Mouse (Mus musculus): ENCODE measurements around the gene Phf21a. TPM values are rescaled to one million over a fixed set of nuclear protein-coding genes. Genes with fewer than 3 reads are reported as not detected.

Gene Phf21a
- polyA plus RNA-seq, 1 experiment from 2014 or later: 37.6 TPM

DNA sequence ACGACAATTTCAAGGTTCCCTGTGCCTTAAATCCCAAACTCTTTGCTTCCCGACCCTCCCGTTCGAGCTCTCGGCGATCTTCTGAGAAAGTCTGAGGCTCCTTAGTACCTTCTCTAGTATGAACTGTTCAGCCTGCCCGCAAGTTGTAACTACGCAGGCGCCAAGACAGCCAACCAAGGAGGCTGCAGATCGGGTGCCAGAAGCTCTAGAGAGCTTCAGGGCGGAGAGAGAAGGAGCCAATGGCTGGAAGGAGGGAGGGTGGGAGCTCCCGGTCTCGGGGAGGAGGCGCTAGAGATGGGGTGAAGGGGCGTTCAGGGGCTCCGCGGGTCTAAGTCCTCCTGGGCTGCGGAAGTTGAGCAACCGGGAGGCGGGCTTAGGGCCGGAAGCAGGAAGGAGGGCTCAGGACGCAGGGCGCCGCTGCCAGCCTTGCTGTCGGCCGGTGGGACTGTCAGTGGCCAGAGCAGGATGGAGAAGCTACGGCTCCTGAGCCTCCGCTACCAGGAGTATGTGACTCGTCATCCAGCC is 282.2 kb downstream of the Phf21a start:
- 0% methylated on average over 29 of the region's 29 CpGs for WGBS
- H3K4me3 ChIP-seq (replicated peaks): peak overlapping the region; percentile 81
- H3K4me1 ChIP-seq: peaks cover 49% of the 10 kb centered on the region
- H3K36me3 ChIP-seq: peaks cover 30% of the 10 kb centered on the region
- H3K9me3 ChIP-seq (replicated peaks): no peaks in the 10 kb centered on the region
- peaks cover 21% of the 10 kb centered on the region for H3K27me3 ChIP-seq
- peak overlapping the region; percentile 90 for H3K4me2 ChIP-seq (replicated peaks)
- ATAC-seq (ENCODE audit: insufficient number of reproducible peaks, low FRiP score, low TSS enrichment, low read depth): peak; percentile 95
- peak overlapping the region; percentile 96 for H3K27ac ChIP-seq (replicated peaks)
- peak overlapping the region; percentile 70 for H3K9ac ChIP-seq

DNA sequence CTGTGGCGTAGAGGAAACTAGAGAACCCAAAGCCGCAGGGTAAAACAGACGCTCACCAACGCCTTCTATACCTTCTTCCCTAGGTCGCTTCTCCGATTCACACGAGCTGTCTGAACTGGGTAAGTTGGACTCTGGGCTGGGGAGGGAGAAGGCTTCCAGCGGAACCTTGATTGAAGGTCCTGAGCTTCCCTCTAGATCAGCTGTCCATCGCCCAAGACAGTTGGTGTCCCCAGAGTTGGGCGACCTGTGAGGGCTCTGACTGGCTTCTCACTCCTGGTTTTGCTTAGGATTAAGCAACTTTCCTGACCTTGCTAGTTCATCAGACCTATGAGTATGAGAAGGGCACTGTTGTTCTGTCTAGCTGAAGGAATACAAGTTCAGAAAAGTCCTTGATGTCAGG is 282.9 kb downstream of the Phf21a start:
- peaks cover 43% of the 10 kb centered on the region for H3K4me1 ChIP-seq
- peak overlapping the region; percentile 81 for H3K4me3 ChIP-seq (replicated peaks)
- H3K9ac ChIP-seq: peak overlapping the region; percentile 70
- peak overlapping the region; percentile 96; the same call in 1 of the 2 replicates for H3K27ac ChIP-seq (replicated peaks)
- 7% methylated on average over 10 of the region's 10 CpGs for WGBS
- H3K36me3 ChIP-seq: peaks cover 36% of the 10 kb centered on the region
- peak overlapping the region; percentile 90 for H3K4me2 ChIP-seq (replicated peaks)
- H3K27me3 ChIP-seq: peaks cover 14% of the 10 kb centered on the region
- ATAC-seq (ENCODE audit: insufficient number of reproducible peaks, low FRiP score, low TSS enrichment, low read depth): no peak
- H3K9me3 ChIP-seq (replicated peaks): no peaks in the 10 kb centered on the region

DNA sequence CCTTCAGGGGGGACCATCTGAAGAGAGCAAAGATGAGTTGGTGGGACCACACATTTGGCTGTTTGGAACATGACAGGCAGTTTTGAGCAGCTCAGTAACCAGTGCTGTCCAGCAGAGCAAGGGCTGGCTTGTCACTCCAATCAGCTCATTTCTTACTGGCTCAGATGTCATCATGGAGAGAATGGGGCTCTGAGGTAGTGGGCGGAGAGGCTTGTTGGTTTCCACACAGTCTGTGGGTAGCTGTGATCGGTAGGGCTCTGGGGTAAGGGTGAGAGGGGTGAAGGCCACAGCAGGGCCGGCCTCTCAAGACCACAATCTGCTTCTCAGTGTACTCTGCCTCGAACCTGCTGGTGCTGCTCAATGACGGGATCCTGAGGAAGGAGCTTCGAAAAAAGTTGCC is 283.4 kb downstream of the Phf21a start:
- Histone ChIP-seq H3K4me3 (replicated peaks) (peak overlapping the region; percentile 81), H3K4me1 (peaks cover 38% of the 10 kb centered on the region), H3K9me3 (replicated peaks) (no peaks in the 10 kb centered on the region), H3K4me2 (replicated peaks) (peak overlapping the region; percentile 90), H3K27ac (replicated peaks) (no peak overlapping the region), H3K27me3 (peaks cover 9% of the 10 kb centered on the region), H3K9ac (no peak overlapping the region), H3K36me3 (peaks cover 39% of the 10 kb centered on the region)
- 83% methylated on average over 6 of the region's 6 CpGs for WGBS
- no peak for ATAC-seq (ENCODE audit: insufficient number of reproducible peaks, low FRiP score, low TSS enrichment, low read depth)

DNA sequence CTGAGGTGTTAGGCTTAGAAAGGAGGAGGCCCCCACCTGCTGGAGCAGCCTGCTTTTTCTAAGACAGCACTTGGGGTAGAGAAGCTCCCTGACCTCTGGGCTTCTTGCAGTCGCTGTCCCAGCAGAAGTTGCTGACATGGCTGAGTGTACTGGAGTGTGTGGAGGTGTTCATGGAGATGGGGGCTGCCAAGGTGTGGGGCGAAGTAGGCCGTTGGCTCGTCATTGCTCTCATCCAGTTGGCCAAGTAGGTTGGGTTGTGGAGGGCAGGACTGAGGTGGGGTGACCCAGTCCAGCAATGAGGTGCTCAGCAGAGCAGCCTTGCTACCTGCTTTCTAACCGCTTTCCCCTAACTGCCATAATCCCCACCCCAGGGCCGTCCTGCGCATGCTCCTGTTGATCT is 284.4 kb downstream of the Phf21a start:
- H3K27ac ChIP-seq (replicated peaks): no peak overlapping the region
- H3K27me3 ChIP-seq: 0 out of 2 replicates have a peak, but pooled peaks cover under 1% of the 10 kb centered on the region
- no peak overlapping the region for H3K4me2 ChIP-seq (replicated peaks)
- H3K36me3 ChIP-seq: peaks cover 49% of the 10 kb centered on the region
- peaks cover 29% of the 10 kb centered on the region for H3K4me1 ChIP-seq
- no peak overlapping the region for H3K9ac ChIP-seq
- WGBS: 87% methylated on average over 7 of the region's 7 CpGs
- ATAC-seq (ENCODE audit: insufficient number of reproducible peaks, low FRiP score, low TSS enrichment, low read depth): no peak
- no peaks in the 10 kb centered on the region for H3K9me3 ChIP-seq (replicated peaks)
- no peak overlapping the region for H3K4me3 ChIP-seq (replicated peaks)

DNA sequence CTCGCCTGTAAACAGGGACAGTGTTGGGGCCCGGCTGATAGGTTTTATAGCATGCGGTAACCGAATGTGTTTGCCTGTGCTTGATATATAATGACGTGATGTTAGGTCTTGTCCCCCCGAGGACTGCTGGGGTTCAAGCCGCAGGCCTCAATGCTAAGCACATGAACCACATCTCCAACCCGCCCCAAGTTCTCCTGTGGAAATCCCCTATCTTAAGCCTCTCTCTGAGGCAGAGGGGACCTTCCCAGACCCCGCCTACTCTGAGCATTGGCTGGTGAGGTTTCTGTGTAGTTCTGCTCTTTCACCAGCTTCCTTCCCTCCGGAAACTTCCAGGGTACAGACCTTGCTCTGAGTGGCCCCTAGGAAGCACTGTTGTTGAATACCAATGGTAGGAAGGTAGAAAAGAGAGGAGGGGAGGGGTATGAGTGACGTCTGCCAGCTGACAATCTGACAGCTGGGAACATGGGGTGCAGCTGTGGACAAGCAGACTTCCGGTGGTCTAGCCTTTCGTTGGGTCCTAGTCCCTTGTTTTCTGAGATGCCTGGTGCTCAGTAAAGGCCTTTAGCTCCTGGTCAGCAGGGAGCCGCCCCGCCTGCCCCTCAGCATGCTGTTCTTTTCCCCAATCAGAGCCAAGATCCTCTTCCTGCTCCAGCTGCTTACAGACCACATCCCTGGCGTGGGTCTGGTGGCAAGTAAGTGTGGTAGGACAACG is 287.0 kb downstream of the Phf21a start:
- H3K4me1 ChIP-seq: peaks cover 10% of the 10 kb centered on the region
- H3K4me3 ChIP-seq (replicated peaks): no peak overlapping the region
- H3K27ac ChIP-seq (replicated peaks): no peak overlapping the region
- H3K36me3 ChIP-seq: peaks cover 74% of the 10 kb centered on the region
- no peak overlapping the region for H3K9ac ChIP-seq
- no peaks in the 10 kb centered on the region for H3K9me3 ChIP-seq (replicated peaks)
- H3K27me3 ChIP-seq: no peaks in the 10 kb centered on the region
- no peak overlapping the region for H3K4me2 ChIP-seq (replicated peaks)
- ATAC-seq (ENCODE audit: insufficient number of reproducible peaks, low FRiP score, low TSS enrichment, low read depth): no peak
- WGBS: 71% methylated on average over 17 of the region's 17 CpGs

DNA sequence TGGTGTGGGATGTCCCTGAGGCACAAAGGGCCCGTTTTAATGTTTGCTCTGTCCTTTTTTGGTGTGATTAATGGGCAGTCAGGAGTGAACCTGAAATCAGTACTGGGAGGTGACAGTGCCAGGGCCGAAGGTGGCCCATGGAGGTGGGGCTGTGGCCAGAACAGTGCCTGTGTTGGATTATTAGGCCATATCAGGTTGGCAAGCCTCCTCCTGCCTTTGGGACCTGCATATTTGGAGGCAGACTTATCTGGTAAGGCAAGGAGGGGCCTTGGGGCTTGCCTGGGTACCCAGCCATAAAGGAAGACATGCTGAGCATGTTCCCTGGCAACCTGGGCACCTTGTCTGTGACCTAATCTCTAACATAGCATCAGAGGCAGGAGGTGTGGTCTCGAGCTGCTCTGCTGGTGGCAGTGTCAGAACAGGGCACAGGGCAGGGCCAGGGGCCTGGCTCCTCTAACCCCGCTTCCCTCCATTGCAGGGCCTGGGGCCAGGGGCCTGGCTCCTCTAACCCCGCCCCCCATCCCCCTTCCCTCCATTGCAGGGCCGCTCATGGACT is 287.7 kb downstream of the Phf21a start:
- ATAC-seq (ENCODE audit: insufficient number of reproducible peaks, low FRiP score, low TSS enrichment, low read depth): peak; percentile 8; the same call in 1 of the 2 replicates
- Histone ChIP-seq H3K27ac (replicated peaks) (no peak overlapping the region; the same call in 1 of the 2 replicates), H3K9ac (no peak overlapping the region), H3K4me2 (replicated peaks) (no peak overlapping the region), H3K4me1 (peaks cover 10% of the 10 kb centered on the region), H3K9me3 (replicated peaks) (no peaks in the 10 kb centered on the region), H3K27me3 (no peaks in the 10 kb centered on the region), H3K4me3 (replicated peaks) (no peak overlapping the region), H3K36me3 (peaks cover 81% of the 10 kb centered on the region)
- WGBS: 75% methylated on average over 6 of the region's 6 CpGs

DNA sequence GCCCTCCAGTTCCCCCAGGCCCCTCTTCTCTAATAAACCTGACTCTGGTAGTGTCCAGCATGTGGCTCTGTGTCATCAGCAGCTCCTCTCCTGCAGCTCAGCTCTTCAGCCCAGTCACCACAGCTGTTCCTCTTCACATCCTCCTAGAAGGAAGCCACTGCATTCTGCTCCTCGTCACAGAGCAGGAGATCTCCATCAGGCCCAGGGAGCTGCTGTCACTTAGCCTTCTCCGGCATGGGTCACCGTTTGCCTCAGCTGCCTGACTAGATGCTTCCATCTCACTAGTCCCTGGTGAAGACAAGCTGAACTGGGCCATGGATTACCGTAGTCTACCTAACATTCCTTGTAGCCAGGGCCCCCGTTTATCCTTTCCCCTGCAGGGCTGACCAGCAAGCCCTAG is 288.2 kb downstream of the Phf21a start:
- H3K36me3 ChIP-seq: peaks cover 87% of the 10 kb centered on the region
- no peak overlapping the region for H3K27ac ChIP-seq (replicated peaks)
- H3K4me1 ChIP-seq: peaks cover 4% of the 10 kb centered on the region
- H3K9ac ChIP-seq: no peak overlapping the region
- H3K9me3 ChIP-seq (replicated peaks): no peaks in the 10 kb centered on the region
- no peak overlapping the region for H3K4me2 ChIP-seq (replicated peaks)
- no peak for ATAC-seq (ENCODE audit: insufficient number of reproducible peaks, low FRiP score, low TSS enrichment, low read depth)
- H3K4me3 ChIP-seq (replicated peaks): no peak overlapping the region
- H3K27me3 ChIP-seq: no peaks in the 10 kb centered on the region
- WGBS: 81% methylated on average over 5 of the region's 5 CpGs

DNA sequence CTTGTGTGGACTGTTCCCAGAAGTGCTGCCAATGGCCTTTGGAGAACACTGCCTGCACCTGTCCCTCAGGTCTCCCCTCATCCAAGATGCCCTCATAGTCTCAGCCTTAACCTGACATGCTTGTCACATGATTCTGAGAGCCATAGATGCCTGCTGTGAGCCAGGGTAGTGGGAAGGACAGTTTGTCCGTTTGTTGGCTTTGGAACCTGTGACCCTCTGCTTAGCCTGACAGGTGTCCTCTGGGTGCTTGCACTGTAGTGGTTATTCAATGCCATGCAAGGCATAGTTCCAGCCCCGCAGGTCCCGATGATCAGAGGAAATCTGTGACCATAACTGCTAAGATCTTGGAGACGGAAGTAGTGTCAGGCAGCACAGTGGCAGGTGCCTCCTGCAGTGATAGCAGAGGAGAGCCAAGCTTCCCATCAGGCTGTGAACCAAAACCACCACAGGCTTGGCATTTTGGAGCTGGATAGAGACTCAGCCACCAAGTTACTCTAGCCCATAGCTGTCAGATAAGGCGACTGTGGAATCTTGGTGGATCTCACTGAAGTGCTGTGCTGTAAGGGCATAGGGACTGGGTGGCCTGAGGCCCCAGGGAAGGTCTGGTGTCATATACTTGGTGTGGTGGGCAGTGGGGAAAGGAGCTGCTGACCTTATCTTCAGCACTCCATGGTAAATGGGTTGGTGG is 289.1 kb downstream of the Phf21a start, which contains the start of gene 1700029I15Rik:
TSS of gene 1700029I15Rik (plus strand) at position 638 of the 688 bp plus-strand sequence.
- ATAC-seq (ENCODE audit: insufficient number of reproducible peaks, low FRiP score, low TSS enrichment, low read depth): no peak
- H3K9ac ChIP-seq: no peak within 1 kb of the TSS
- H3K4me1 ChIP-seq: no peaks in the 10 kb centered on the region
- H3K27ac ChIP-seq (replicated peaks): no peak within 1 kb of the TSS
- no peak within 1 kb of the TSS for H3K4me3 ChIP-seq (replicated peaks)
- WGBS: 85% methylated on average over 5 of the region's 5 CpGs
- H3K9me3 ChIP-seq (replicated peaks): no peaks in the 10 kb centered on the region
- no peak within 1 kb of the TSS for H3K4me2 ChIP-seq (replicated peaks)
- H3K27me3 ChIP-seq: no peaks in the 10 kb centered on the region
- peaks cover 95% of the 10 kb centered on the region for H3K36me3 ChIP-seq

DNA sequence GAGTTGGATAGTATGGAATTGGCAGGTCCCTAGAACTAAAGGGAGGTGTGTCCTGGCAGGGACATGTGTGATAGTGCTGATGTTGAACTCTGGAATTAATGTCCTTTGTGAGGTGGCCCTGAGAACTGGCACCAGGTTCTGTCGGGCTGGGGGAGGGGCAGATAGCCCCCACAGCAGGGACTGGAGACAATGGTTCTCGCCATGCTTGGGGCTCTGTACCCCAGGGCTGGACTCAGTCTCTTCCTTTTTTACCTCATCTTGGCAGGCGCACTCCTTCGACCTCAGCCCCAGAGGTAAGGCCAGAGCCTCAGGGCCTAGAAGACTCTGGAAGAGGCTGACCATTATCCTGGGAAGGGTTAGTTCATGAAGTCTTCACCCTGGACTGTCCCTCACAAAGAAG is 289.8 kb downstream of the Phf21a start:
- WGBS: 85% methylated on average over 4 of the region's 4 CpGs
- Histone ChIP-seq H3K9me3 (replicated peaks) (no peaks in the 10 kb centered on the region), H3K27me3 (no peaks in the 10 kb centered on the region), H3K36me3 (peaks cover 91% of the 10 kb centered on the region), H3K9ac (no peak overlapping the region), H3K4me1 (peaks cover 5% of the 10 kb centered on the region), H3K4me3 (replicated peaks) (no peak overlapping the region), H3K27ac (replicated peaks) (no peak overlapping the region), H3K4me2 (replicated peaks) (no peak overlapping the region)
- no peak for ATAC-seq (ENCODE audit: insufficient number of reproducible peaks, low FRiP score, low TSS enrichment, low read depth)

DNA sequence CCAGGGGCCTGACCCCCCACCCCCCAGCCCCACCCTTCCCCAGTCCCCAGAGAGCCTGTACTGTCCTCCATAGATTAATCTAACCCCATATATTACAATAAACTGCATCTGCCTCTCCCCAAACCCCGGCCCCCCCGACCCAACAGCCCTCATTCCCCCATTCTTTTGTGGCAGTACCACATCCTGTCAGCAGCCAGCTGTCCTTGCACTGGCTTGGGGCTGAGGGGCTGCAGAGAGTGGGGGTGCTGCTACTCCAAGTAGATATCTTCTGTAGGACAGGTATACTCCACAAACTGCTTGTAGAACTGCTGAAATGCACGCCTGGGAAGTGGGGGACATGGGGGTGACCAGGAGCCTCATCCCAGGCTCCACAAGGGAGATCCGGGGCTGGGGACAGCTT is 291.2 kb downstream of the Phf21a start:
- Histone ChIP-seq H3K9ac (no peak overlapping the region), H3K36me3 (peaks cover 78% of the 10 kb centered on the region), H3K27ac (replicated peaks) (no peak overlapping the region), H3K4me2 (replicated peaks) (no peak overlapping the region), H3K4me3 (replicated peaks) (no peak overlapping the region), H3K9me3 (replicated peaks) (no peaks in the 10 kb centered on the region), H3K4me1 (peaks cover 17% of the 10 kb centered on the region), H3K27me3 (no peaks in the 10 kb centered on the region)
- 78% methylated on average over 4 of the region's 4 CpGs for WGBS
- ATAC-seq (ENCODE audit: insufficient number of reproducible peaks, low FRiP score, low TSS enrichment, low read depth): no peak

Data from embryonic facial prominence, embryonic 15.5 days (tissue).